Mouse (Mus musculus): Measurements from ENCODE around the gene Nlk.

DNA sequence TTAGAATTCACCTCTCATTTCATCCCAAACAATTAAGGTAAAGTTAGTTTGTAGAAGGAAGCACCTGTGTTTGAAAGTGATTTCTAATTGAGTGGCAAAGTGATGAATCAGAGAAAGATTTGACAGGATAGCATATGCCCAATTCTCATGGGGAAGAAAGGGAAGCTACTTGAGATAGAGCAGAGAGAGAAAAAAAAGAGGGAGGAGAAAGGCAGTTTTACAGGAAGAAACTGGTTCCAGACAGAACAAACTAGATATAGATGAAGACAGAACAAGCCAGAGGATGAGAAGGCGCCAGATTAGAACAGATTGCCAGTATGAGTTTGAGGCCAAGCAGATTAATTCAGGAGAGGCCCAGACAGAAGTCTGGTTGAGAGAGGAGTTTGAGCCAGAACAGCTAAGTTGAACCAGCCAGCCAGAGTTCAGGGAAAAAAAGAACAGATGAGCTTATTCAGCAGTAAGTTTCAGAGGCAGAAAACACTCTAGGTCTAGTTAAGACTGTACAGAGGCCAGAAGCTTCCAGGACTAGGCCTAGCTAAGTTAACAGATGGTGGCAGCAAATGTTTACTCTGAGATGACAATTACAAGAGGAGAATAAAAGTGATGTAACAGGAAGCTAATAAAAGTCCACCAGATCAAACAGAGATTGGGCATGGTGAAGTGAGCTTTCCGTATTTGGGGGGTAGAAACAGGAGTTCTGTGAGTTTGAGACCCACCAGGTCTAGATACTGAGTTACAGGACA, 149.3 kb downstream of the Nlk start:
- TF ChIP-seq CTCF (IDR thresholded peaks at IDR 0.05; ENCODE audit: low read depth) (no peak), EP300 (IDR thresholded peaks at IDR 0.05; ENCODE audit: low read depth) (no peak)

All from heart, postnatal 0 days (tissue).